Mouse (Mus musculus): ENCODE data around the gene Uqcrh.

DNA sequence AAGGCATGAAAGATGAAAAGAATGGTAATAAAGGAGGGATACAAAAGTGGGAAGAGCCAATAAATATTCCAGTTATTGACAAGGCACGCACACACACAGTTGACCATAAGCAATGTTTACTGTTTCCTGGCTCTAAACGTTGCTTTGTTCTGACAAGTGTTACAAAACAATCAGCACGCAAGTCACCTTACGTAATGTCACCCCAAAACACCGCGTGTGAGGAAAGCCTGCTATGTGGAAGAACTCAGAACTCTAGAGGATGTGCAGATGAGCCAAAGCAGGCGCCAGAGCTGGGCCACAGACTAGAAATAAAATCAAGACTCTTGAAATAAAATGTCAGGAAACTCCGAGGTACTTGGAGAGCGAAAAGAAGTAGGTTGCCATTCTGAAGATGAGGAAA lies 42.0 kb downstream of the Uqcrh start:
- TF ChIP-seq CTCF (IDR thresholded peaks at IDR 0.05) (no peak), POLR2A (IDR thresholded peaks at IDR 0.05; ENCODE audit: insufficient read depth, low read depth, low read length) (no peak), EP300 (IDR thresholded peaks at IDR 0.05; ENCODE audit: insufficient read depth, low read depth, low read length) (no peak)
